Comparison of ENCODE assay signal across 9 mouse cellular contexts in the genomic region with DNA sequence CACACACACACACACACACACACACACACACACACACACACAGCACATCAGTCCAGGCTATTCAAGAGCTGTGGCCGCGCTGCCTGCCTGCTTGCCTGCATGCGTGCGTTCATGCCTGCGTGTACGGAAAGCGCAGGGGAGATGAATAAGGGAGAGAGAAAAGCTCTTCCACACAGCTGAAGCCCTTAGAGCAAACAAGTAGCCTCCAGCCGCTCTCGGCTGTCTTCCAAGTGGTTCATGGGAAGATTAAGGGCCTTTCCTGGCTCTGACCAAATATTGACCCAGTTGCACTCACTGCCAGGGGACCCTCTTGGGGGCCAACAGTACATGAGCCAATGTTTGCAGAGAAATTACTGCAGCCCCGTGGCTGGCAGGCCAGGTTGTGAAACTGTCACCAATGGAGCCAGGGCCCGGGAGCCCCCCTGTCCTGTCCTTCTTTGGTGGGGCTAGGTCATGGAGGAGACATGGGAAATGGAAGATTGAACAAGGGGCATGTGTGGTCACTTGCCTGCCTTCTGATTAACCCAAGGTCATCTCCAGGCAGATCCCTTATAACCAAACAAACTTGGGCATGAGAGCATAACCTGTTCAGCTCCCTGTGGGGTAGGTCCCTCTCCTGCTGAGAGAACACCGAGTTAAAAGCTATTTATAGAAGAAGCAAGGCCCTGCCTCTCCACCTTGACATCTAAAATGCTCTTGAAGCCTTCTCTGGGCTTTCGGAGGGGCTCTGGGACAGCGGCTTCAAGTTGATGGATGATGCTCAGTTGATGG. TPM values are rescaled to one million over a fixed set of nuclear protein-coding genes. Genes with fewer than 3 reads are reported as not detected.
DNase-seq lines count a peak whose midpoint lies in the region; ATAC-seq lines count a peak whose summit lies in the region.
"Had no signal": no experiment of that assay in that cellular context is flagged by ENCODE, and none has a peak within 500 bp of the region (broad histone marks: within the 10 kb centered on the region; RNA-seq: fewer than 3 reads in every experiment).

No protein-coding gene starts in this region.

- peaks cover 8% of the 10 kb centered on the region; the same call in 1 of the 2 replicates for H3K4me1 ChIP-seq in embryonic facial prominence, embryonic 14.5 days (ENCODE audit: control insufficient read depth, insufficient read depth, low read length)
- H3K4me1 ChIP-seq in intestine, embryonic 16.5 days (ENCODE audit: control insufficient read depth, insufficient read depth, low read length): peaks cover 28% of the 10 kb centered on the region
- H3K4me1 ChIP-seq in midbrain, embryonic 10.5 days: peaks cover 12% of the 10 kb centered on the region

- intact Hi-C loops in heart, postnatal 36 days (cut with DNase I): no loop called here

- H3K9ac ChIP-seq in embryonic facial prominence, embryonic 14.5 days (ENCODE audit: low read depth, low read length): no peak overlapping the region
- H3K9ac ChIP-seq in intestine, embryonic 16.5 days (ENCODE audit: low read depth, low read length): no peak overlapping the region
- H3K9ac ChIP-seq: limb, embryonic 13.5 days had no signal

- ATAC-seq in embryonic facial prominence, embryonic 14.5 days (ENCODE audit: low read depth): no peak
- peak; percentile 60 for ATAC-seq in intestine, embryonic 16.5 days

- WGBS in embryonic facial prominence, embryonic 14.5 days: 53% methylated on average over 14 of the region's 14 CpGs
- 27% methylated on average over 14 of the region's 14 CpGs for WGBS in intestine, embryonic 16.5 days
- 78% methylated on average over 14 of the region's 14 CpGs for WGBS in midbrain, embryonic 10.5 days

- H3K27ac ChIP-seq in embryonic facial prominence, embryonic 14.5 days (replicated peaks; ENCODE audit: low read depth, low read length): no peak overlapping the region
- peak overlapping the region; percentile 53 for H3K27ac ChIP-seq in intestine, embryonic 16.5 days (ENCODE audit: low read length)
- H3K27ac ChIP-seq in midbrain, embryonic 10.5 days (replicated peaks): 0 out of 2 replicates have a peak overlapping the region, but pooled peaks have one; percentile 9
- H3K27ac ChIP-seq: limb, embryonic 13.5 days had no signal

- H3K4me3 ChIP-seq in embryonic facial prominence, embryonic 14.5 days (ENCODE audit: low read depth, low read length): no peak overlapping the region
- no peak overlapping the region for H3K4me3 ChIP-seq in intestine, embryonic 16.5 days (ENCODE audit: low read length)
- no peak overlapping the region for H3K4me3 ChIP-seq in midbrain, embryonic 10.5 days
- H3K4me3 ChIP-seq: limb, embryonic 13.5 days had no signal

- DNase-seq in heart, adult 11 months: peak; percentile 92
- no peak for DNase-seq in heart, postnatal 36 days
- DNase-seq in embryonic facial prominence, embryonic 14.5 days (ENCODE audit: low spot score): peak; percentile 72
- no peak for DNase-seq in midbrain, embryonic 10.5 days (ENCODE audit: low spot score)
- no peak for DNase-seq in ovary, adult 18-20 months (ENCODE audit: low spot score)
- no peak for DNase-seq in ovary, postnatal 36 days (ENCODE audit: low spot score)
- no peak for DNase-seq in layer of hippocampus, adult 9-10 months (ENCODE audit: low spot score)

- no peaks in the 10 kb centered on the region for H3K27me3 ChIP-seq in embryonic facial prominence, embryonic 14.5 days (replicated peaks; ENCODE audit: control insufficient read depth, insufficient read depth, low read length)
- H3K27me3 ChIP-seq in intestine, embryonic 16.5 days (replicated peaks; ENCODE audit: control insufficient read depth, insufficient read depth, low read length): no peaks in the 10 kb centered on the region
- no peaks in the 10 kb centered on the region for H3K27me3 ChIP-seq in midbrain, embryonic 10.5 days (ENCODE audit: low read depth, poor library complexity, severe bottlenecking)
- H3K27me3 ChIP-seq: limb, embryonic 13.5 days had no signal

- peaks cover 9% of the 10 kb centered on the region; the same call in 1 of the 2 replicates for H3K36me3 ChIP-seq in embryonic facial prominence, embryonic 14.5 days (ENCODE audit: control insufficient read depth, insufficient read depth, low read length)
- no peaks in the 10 kb centered on the region for H3K36me3 ChIP-seq in intestine, embryonic 16.5 days (ENCODE audit: control insufficient read depth, insufficient read depth, low read length)
- no peaks in the 10 kb centered on the region for H3K36me3 ChIP-seq in midbrain, embryonic 10.5 days

- no peaks in the 10 kb centered on the region for H3K9me3 ChIP-seq in embryonic facial prominence, embryonic 14.5 days (ENCODE audit: control insufficient read depth, low read length)
- no peaks in the 10 kb centered on the region for H3K9me3 ChIP-seq in intestine, embryonic 16.5 days (ENCODE audit: control insufficient read depth, low read length)
- no peaks in the 10 kb centered on the region for H3K9me3 ChIP-seq in midbrain, embryonic 10.5 days (replicated peaks)
- H3K9me3 ChIP-seq: limb, embryonic 13.5 days had no signal

- H3K4me2 ChIP-seq in embryonic facial prominence, embryonic 14.5 days (ENCODE audit: low read depth, low read length): no peak overlapping the region
- H3K4me2 ChIP-seq in intestine, embryonic 16.5 days (ENCODE audit: low read depth, low read length): 0 out of 2 replicates have a peak overlapping the region, but pooled peaks have one; percentile 6
- H3K4me2 ChIP-seq: limb, embryonic 13.5 days had no signal

RNA-seq across cellular contexts. Expression of gene Sh3pxd2a, which starts 42.9 kb away (rescaled TPM):
- total RNA-seq in heart, postnatal 36 days (2021): 10 to 100 TPM; 47.7 to 59.2 TPM
- 19.5 and 20.3 TPM in 2 replicates for polyA plus RNA-seq in embryonic facial prominence, embryonic 14.5 days (2014; fragmentation: Nextera tagmentation; extraction: Ambion mirVana)
- 3.0 and 3.6 TPM in 2 replicates for polyA plus RNA-seq in intestine, embryonic 16.5 days (2015; fragmentation: Nextera tagmentation; extraction: Ambion mirVana)
- 1.7 TPM in 2 replicates for polyA plus RNA-seq in midbrain, embryonic 10.5 days (2016; fragmentation: Nextera tagmentation; extraction: Ambion mirVana)

Comparison
In these comparisons a context has a peak if more than half of its experiments do, and no peak if none do; other contexts are left out.
1. DNase-seq: peak in heart, adult 11 months (single experiment) and embryonic facial prominence, embryonic 14.5 days (single experiment); none in heart, postnatal 36 days (0 of 2), midbrain, embryonic 10.5 days (single experiment), ovary, adult 18-20 months (single experiment), ovary, postnatal 36 days (single experiment) and layer of hippocampus, adult 9-10 months (single experiment).